Mouse (Mus musculus) left cerebral cortex, postnatal 25 days (tissue): Measurements from ENCODE around the gene Ripply3. TPM values are rescaled to one million over a fixed set of nuclear protein-coding genes. Genes with fewer than 3 reads are reported as not detected.

Source experiments
- DNase-seq, 2 experiments: peaks; one replicate each; pipeline ENCODE4 v3.0.0; 2022; ENCODE audit warnings: low spot score in 2 of 2, mixed read lengths in 1 of 2
- intact Hi-C: fragments of 180-260 bp; cut with DNase I; formaldehyde crosslinking; loops from one replicate; pipeline ENCODE4 v1.15.1; 2025
- total RNA-seq, 2 experiments: library from RNA; stranded (reverse); gene quantifications; 2 replicates each; pipeline ENCODE4 v1.2.3; 2021

The Ripply3 gene
- not detected for total RNA-seq

GRCm38 (mm10) chr16:94327781-94328711, at the start of gene Ripply3:
Gene Ripply3, plus strand, starts transcription at chr16:94328420.
- DNase-seq = no peak
- intact Hi-C loops = no loop called here

GRCm38 (mm10) chr16:94283972-94284371, 44.2 kb upstream of the Ripply3 start:
- intact Hi-C loops = no loop called here
- DNase-seq = no peak

GRCm38 (mm10) chr16:94287826-94288225, 40.4 kb upstream of the Ripply3 start:
- intact Hi-C loops = loop anchor here (5.0 kb wide), 1 partner anchor 36 kb away; no protein-coding TSS in a partner anchor
- DNase-seq = no peak

- intact Hi-C loops = loop anchor here (1.0 to 5.0 kb wide), 2 partner anchors 24 to 37 kb away; partner anchors contain the start of gene Hlcs
- DNase-seq = peak; percentile 80 to 97
Observed at GRCm38 (mm10) chr16:94289138-94290072, 38.8 kb upstream of the Ripply3 start.

- DNase-seq = peak; percentile 65 to 72
- intact Hi-C loops = no loop called here
Observed at GRCm38 (mm10) chr16:94290073-94290999, 37.9 kb upstream of the Ripply3 start.

GRCm38 (mm10) chr16:94291141-94291540, 37.1 kb upstream of the Ripply3 start:
- intact Hi-C loops = no loop called here
- no peak for DNase-seq

GRCm38 (mm10) chr16:94298081-94298480, 30.1 kb upstream of the Ripply3 start:
- intact Hi-C loops = no loop called here
- DNase-seq = no peak

GRCm38 (mm10) chr16:94299210-94299609, 29.0 kb upstream of the Ripply3 start:
- DNase-seq = no peak
- intact Hi-C loops = no loop called here

- intact Hi-C loops = no loop called here
- no peak for DNase-seq
Observed at GRCm38 (mm10) chr16:94301194-94301593, 27.0 kb upstream of the Ripply3 start.

- intact Hi-C loops = no loop called here
- no peak for DNase-seq
Observed at GRCm38 (mm10) chr16:94301696-94302095, 26.5 kb upstream of the Ripply3 start.

GRCm38 (mm10) chr16:94302274-94303202, 25.7 kb upstream of the Ripply3 start:
- peak; percentile 65 to 69 for DNase-seq
- intact Hi-C loops = no loop called here

GRCm38 (mm10) chr16:94303203-94303535, 25.1 kb upstream of the Ripply3 start:
- intact Hi-C loops = no loop called here
- DNase-seq = no peak

GRCm38 (mm10) chr16:94307526-94307925, 20.7 kb upstream of the Ripply3 start:
- intact Hi-C loops = no loop called here
- peak in 1 of 2 experiments; percentile 43 for DNase-seq

GRCm38 (mm10) chr16:94307942-94308341, 20.3 kb upstream of the Ripply3 start:
- no peak for DNase-seq
- intact Hi-C loops = no loop called here

GRCm38 (mm10) chr16:94309025-94309424, 19.2 kb upstream of the Ripply3 start:
- no peak for DNase-seq
- intact Hi-C loops = no loop called here

- no peak for DNase-seq
- intact Hi-C loops = loop anchor here (5.0 kb wide), 1 partner anchor 104 kb away; no protein-coding TSS in a partner anchor
Observed at GRCm38 (mm10) chr16:94311416-94311815, 16.8 kb upstream of the Ripply3 start.

- DNase-seq = no peak
- intact Hi-C loops = loop anchor here (2.0 to 5.0 kb wide), 2 partner anchors 105 to 257 kb away; no protein-coding TSS in a partner anchor
Observed at GRCm38 (mm10) chr16:94311931-94312330, 16.3 kb upstream of the Ripply3 start.
